ENCODE assay signal across 8 mouse cellular contexts in the genomic region with DNA sequence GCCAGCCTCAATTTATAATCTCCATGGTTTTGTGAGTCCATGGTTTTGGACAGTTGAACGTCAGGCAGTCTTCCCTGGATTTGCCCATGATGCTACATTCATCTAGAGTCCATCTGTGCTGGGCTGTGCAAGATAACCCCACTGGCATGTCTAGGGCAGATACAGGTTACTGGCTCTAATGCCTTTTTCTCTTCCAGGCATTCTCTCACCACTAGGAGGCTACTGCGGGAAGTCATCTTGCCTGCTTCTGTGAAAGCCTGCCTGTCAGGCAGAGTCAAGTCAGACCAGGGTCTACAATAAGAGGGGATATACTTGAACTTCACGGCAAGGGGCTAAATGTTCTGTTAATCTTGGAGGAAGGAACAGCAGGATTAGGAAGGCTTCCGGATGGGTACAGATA. TPM values are rescaled to one million over a fixed set of nuclear protein-coding genes. Genes with fewer than 3 reads are reported as not detected.
DNase-seq lines count a peak whose midpoint lies in the region; ATAC-seq and TF ChIP-seq lines count a peak whose summit lies in the region.
"Had no signal": no experiment of that assay in that cellular context is flagged by ENCODE, and none has a peak within 500 bp of the region (broad histone marks: within the 10 kb centered on the region; RNA-seq: fewer than 3 reads in every experiment).

No protein-coding gene starts in this region.

- H3K4me3 ChIP-seq in kidney, embryonic 16.5 days (ENCODE audit: low read length): no peak overlapping the region
- no peak overlapping the region for H3K4me3 ChIP-seq in G1E (ENCODE audit: low read depth, low read length)

- 32% methylated on average over 4 of the region's 4 CpGs for WGBS in kidney, embryonic 16.5 days

- ATAC-seq in kidney, embryonic 16.5 days (ENCODE audit: low FRiP score, low TSS enrichment): no peak
- ATAC-seq in G1E (ENCODE audit: extremely low read depth, insufficient number of reproducible peaks, low FRiP score, poor library complexity, severe bottlenecking): no peak
- 0 out of 2 replicates have a peak, but pooled peaks have one; percentile 30 for ATAC-seq in erythroid progenitor cell, adult 5-6 weeks (replicated peaks; ENCODE audit: low FRiP score, poor library complexity, severe bottlenecking)

- H3K9ac ChIP-seq in kidney, embryonic 16.5 days (replicated peaks; ENCODE audit: low read length): no peak overlapping the region

- H3K4me1 ChIP-seq in kidney, embryonic 16.5 days (ENCODE audit: insufficient read depth, low read length): peaks cover 7% of the 10 kb centered on the region
- H3K4me1 ChIP-seq in G1E (ENCODE audit: insufficient read depth, low read depth, low read length): peaks cover 26% of the 10 kb centered on the region

- no peak overlapping the region for H3K4me2 ChIP-seq in kidney, embryonic 16.5 days (replicated peaks; ENCODE audit: low read depth, low read length)

- H3K36me3 ChIP-seq in kidney, embryonic 16.5 days (ENCODE audit: insufficient read depth, low read length): no peaks in the 10 kb centered on the region
- H3K36me3 ChIP-seq in G1E (replicated peaks): peaks cover 14% of the 10 kb centered on the region

- no peaks in the 10 kb centered on the region for H3K9me3 ChIP-seq in kidney, embryonic 16.5 days (ENCODE audit: low read length)
- H3K9me3 ChIP-seq in G1E (replicated peaks): no peaks in the 10 kb centered on the region

- peak; percentile 28; the same call in 1 of the 2 replicates for TF ChIP-seq CTCF in G1E (IDR thresholded peaks at IDR 0.05; ENCODE audit: low read depth, low read length)

- H3K27me3 ChIP-seq in kidney, embryonic 16.5 days (ENCODE audit: insufficient read depth, low read length): no peaks in the 10 kb centered on the region
- H3K27me3 ChIP-seq in G1E (ENCODE audit: insufficient read depth, low read length): peaks cover 3% of the 10 kb centered on the region; the same call in 1 of the 2 replicates

- peak; percentile 8 for DNase-seq in kidney, postnatal 14 days
- DNase-seq in B cell, adult 2 months: peak; percentile 40 to 49
- peak; percentile 8 for DNase-seq in G1E (ENCODE audit: low spot score)
- DNase-seq in Muller cell, postnatal 12 days (ENCODE audit: inconsistent ontology term): no peak
- DNase-seq in layer of hippocampus, adult 8-10 months (ENCODE audit: low spot score in 2 of 2): no peak

- no peak overlapping the region for H3K27ac ChIP-seq in kidney, embryonic 16.5 days (ENCODE audit: low read length)
- H3K27ac ChIP-seq: macrophage had no signal

RNA-seq across cellular contexts. Expression of gene Tmed3, which starts 2.0 kb away (rescaled TPM):
- 102 and 112 TPM in 2 replicates for polyA plus RNA-seq in kidney, embryonic 16.5 days (2015; fragmentation: Nextera tagmentation; extraction: Ambion mirVana)
- 24.0 and 26.9 TPM in 2 replicates for total RNA-seq in G1E (2014; fragmentation: Nextera tagmentation)
- 29.5 and 29.6 TPM in 2 replicates for total RNA-seq in G1E (2017)
- 18.7 and 21.5 TPM in 2 replicates for polyA plus RNA-seq in G1E (2012)
- total RNA-seq in erythroid progenitor cell, adult 5-6 weeks (2015; ENCODE audit: low replicate concordance): 33.5 and 51.6 TPM in 2 replicates
- 19.6 and 45.5 TPM in 2 replicates for total RNA-seq in erythroid progenitor cell, adult 5-6 weeks (2017; ENCODE audit: low replicate concordance)
- total RNA-seq in layer of hippocampus, adult 8-10 months (2022): 10 to 100 TPM; 28.7 to 43.1 (median 34.4) TPM

RNA-seq across cellular contexts. Expression of gene Ankrd34c, which starts 31.4 kb away (rescaled TPM):
- polyA plus RNA-seq in kidney, embryonic 16.5 days (2015; fragmentation: Nextera tagmentation; extraction: Ambion mirVana): not detected in 2 replicates
- total RNA-seq in G1E (2014; fragmentation: Nextera tagmentation): not detected in 2 replicates
- 0.05 and 0.06 TPM in 2 replicates for total RNA-seq in G1E (2017)
- not detected in 2 replicates for polyA plus RNA-seq in G1E (2012)
- total RNA-seq in erythroid progenitor cell, adult 5-6 weeks (2015; ENCODE audit: low replicate concordance): not detected in 2 replicates
- total RNA-seq in erythroid progenitor cell, adult 5-6 weeks (2017; ENCODE audit: low replicate concordance): not detected in 2 replicates
- 1 to 10 TPM; 1.9 to 2.7 (median 2.4) TPM for total RNA-seq in layer of hippocampus, adult 8-10 months (2022)
- polyA plus RNA-seq: macrophage had no signal

Comparison
In these comparisons a context has a peak if more than half of its experiments do, and no peak if none do; other contexts are left out.
1. DNase-seq: peak in kidney, postnatal 14 days (single experiment), B cell, adult 2 months (2 of 2) and G1E (single experiment); none in Muller cell, postnatal 12 days (single experiment) and layer of hippocampus, adult 8-10 months (0 of 2).